Mouse (Mus musculus): ENCODE measurements around the gene Aicda. TPM values are rescaled to one million over a fixed set of nuclear protein-coding genes. Genes with fewer than 3 reads are reported as not detected.
"Not testable (repeated sequence)": the region's sequence is repeated elsewhere in the genome, so short reads cannot be mapped to it uniquely, and the experiment has no call there.

The Aicda gene
- polyA plus RNA-seq, 1 experiment = not detected

GRCm38 (mm10) chr6:122531466-122532174, 22.0 kb upstream of the Aicda start:
- no peaks in the 10 kb centered on the region for H3K36me3 ChIP-seq (ENCODE audit: control insufficient read depth, insufficient read depth)
- H3K79me2 ChIP-seq (ENCODE audit: control insufficient read depth, insufficient read depth) = no peaks in the 10 kb centered on the region
- H3K4me3 ChIP-seq = no peak overlapping the region
- H3ac ChIP-seq (ENCODE audit: control insufficient read depth, insufficient read length) = no peak overlapping the region
- TF ChIP-seq E2F4 (IDR thresholded peaks at IDR 0.05; ENCODE audit: insufficient read depth) = no peak
- TF ChIP-seq CEBPB (IDR thresholded peaks at IDR 0.05; ENCODE audit: insufficient read depth, poor library complexity, severe bottlenecking) = no peak
- no peak for TF ChIP-seq USF1 (IDR thresholded peaks at IDR 0.05; ENCODE audit: low read depth)
- H3K4me2 ChIP-seq (ENCODE audit: low read depth) = no peak overlapping the region
- no peaks in the 10 kb centered on the region for H3K27me3 ChIP-seq (ENCODE audit: control insufficient read depth, insufficient read depth, insufficient read length)

DNA sequence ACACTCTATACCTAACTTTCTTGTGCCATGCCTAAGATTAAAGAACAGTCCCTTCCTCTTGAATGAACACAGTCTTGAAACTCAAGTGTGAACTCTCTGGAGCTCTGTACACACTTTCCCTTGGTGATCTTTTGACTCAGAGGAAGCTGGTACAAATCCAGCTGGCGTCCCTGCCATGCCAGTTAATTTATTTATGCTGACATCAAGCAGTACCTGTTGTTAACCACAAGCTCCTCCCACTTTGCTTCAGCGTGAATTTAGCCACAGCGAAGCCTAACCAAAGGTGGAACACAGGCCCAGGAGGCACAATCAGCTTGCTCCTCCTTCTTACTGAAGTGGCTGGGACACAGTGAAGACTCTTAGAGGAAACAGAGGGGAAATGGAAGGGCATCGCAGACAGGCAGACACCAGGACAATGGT, 20.7 kb upstream of the Aicda start:
- Histone ChIP-seq H3K4me2 (ENCODE audit: low read depth) (no peak overlapping the region), H3ac (ENCODE audit: control insufficient read depth, insufficient read length) (no peak overlapping the region), H3K79me2 (ENCODE audit: control insufficient read depth, insufficient read depth) (no peaks in the 10 kb centered on the region), H3K27me3 (ENCODE audit: control insufficient read depth, insufficient read depth, insufficient read length) (no peaks in the 10 kb centered on the region), H3K36me3 (ENCODE audit: control insufficient read depth, insufficient read depth) (no peaks in the 10 kb centered on the region), H3K4me3 (no peak overlapping the region)
- TF ChIP-seq MYOG (IDR thresholded peaks at IDR 0.05; ENCODE audit: control insufficient read depth in 1 of 3, insufficient read depth in 1 of 3, insufficient read length in 2 of 3, low read depth in 2 of 3) (no peak), POLR2A (IDR thresholded peaks at IDR 0.05; ENCODE audit: insufficient read length, low read depth) (no peak), E2F4 (IDR thresholded peaks at IDR 0.05; ENCODE audit: insufficient read depth) (no peak), SRF (IDR thresholded peaks at IDR 0.05; ENCODE audit: control insufficient read depth, insufficient read length, low read depth) (no peak), MAX (IDR thresholded peaks at IDR 0.05; ENCODE audit: low read depth) (no peak), USF1 (IDR thresholded peaks at IDR 0.05; ENCODE audit: low read depth) (no peak), POLR2AphosphoS2 (IDR thresholded peaks at IDR 0.05; ENCODE audit: insufficient read length, low read depth) (no peak), TCF3 (IDR thresholded peaks at IDR 0.05; ENCODE audit: insufficient read length, low read depth) (no peak), CEBPB (IDR thresholded peaks at IDR 0.05; ENCODE audit: insufficient read depth, poor library complexity, severe bottlenecking) (no peak), REST (IDR thresholded peaks at IDR 0.05; ENCODE audit: insufficient read depth, insufficient read length) (no peak), MYOD1 (IDR thresholded peaks at IDR 0.05; ENCODE audit: control insufficient read depth in 1 of 3, insufficient read length in 2 of 3, low read depth in 2 of 3) (no peak), TCF12 (IDR thresholded peaks at IDR 0.05; ENCODE audit: insufficient read depth, poor library complexity, severe bottlenecking) (no peak)

- no peak overlapping the region for H3K4me2 ChIP-seq (ENCODE audit: low read depth)
- no peaks in the 10 kb centered on the region for H3K27me3 ChIP-seq (ENCODE audit: control insufficient read depth, insufficient read depth, insufficient read length)
- no peak for TF ChIP-seq USF1 (IDR thresholded peaks at IDR 0.05; ENCODE audit: low read depth)
- TF ChIP-seq MYOD1 (IDR thresholded peaks at IDR 0.05; ENCODE audit: control insufficient read depth in 1 of 3, insufficient read length in 2 of 3, low read depth in 2 of 3) = no peak
- no peak for TF ChIP-seq MAX (IDR thresholded peaks at IDR 0.05; ENCODE audit: low read depth)
- TF ChIP-seq TCF12 (IDR thresholded peaks at IDR 0.05; ENCODE audit: insufficient read depth, poor library complexity, severe bottlenecking) = no peak
- TF ChIP-seq TCF3 (IDR thresholded peaks at IDR 0.05; ENCODE audit: insufficient read length, low read depth) = no peak
- H3K4me3 ChIP-seq = no peak overlapping the region
- no peaks in the 10 kb centered on the region for H3K79me2 ChIP-seq (ENCODE audit: control insufficient read depth, insufficient read depth)
- no peak overlapping the region for H3ac ChIP-seq (ENCODE audit: control insufficient read depth, insufficient read length)
- no peaks in the 10 kb centered on the region for H3K36me3 ChIP-seq (ENCODE audit: control insufficient read depth, insufficient read depth)
Observed at GRCm38 (mm10) chr6:122534032-122534431, 19.6 kb upstream of the Aicda start.

- Histone ChIP-seq H3K4me2 (ENCODE audit: low read depth) (no peak overlapping the region), H3K27me3 (ENCODE audit: control insufficient read depth, insufficient read depth, insufficient read length) (no peaks in the 10 kb centered on the region), H3K4me3 (no peak overlapping the region), H3K36me3 (ENCODE audit: control insufficient read depth, insufficient read depth) (no peaks in the 10 kb centered on the region), H3ac (ENCODE audit: control insufficient read depth, insufficient read length) (no peak overlapping the region), H3K79me2 (ENCODE audit: control insufficient read depth, insufficient read depth) (no peaks in the 10 kb centered on the region)
- TF ChIP-seq SRF (IDR thresholded peaks at IDR 0.05; ENCODE audit: control insufficient read depth, insufficient read length, low read depth) = no peak
- no peak for TF ChIP-seq POLR2A (IDR thresholded peaks at IDR 0.05; ENCODE audit: insufficient read length, low read depth)
- no peak for TF ChIP-seq TCF12 (IDR thresholded peaks at IDR 0.05; ENCODE audit: insufficient read depth, poor library complexity, severe bottlenecking)
- TF ChIP-seq REST (IDR thresholded peaks at IDR 0.05; ENCODE audit: insufficient read depth, insufficient read length) = no peak
- TF ChIP-seq CEBPB (IDR thresholded peaks at IDR 0.05; ENCODE audit: insufficient read depth, poor library complexity, severe bottlenecking) = no peak
- TF ChIP-seq TCF3 (IDR thresholded peaks at IDR 0.05; ENCODE audit: insufficient read length, low read depth) = no peak
- TF ChIP-seq MAX (IDR thresholded peaks at IDR 0.05; ENCODE audit: low read depth) = no peak
- no peak for TF ChIP-seq POLR2AphosphoS2 (IDR thresholded peaks at IDR 0.05; ENCODE audit: insufficient read length, low read depth)
- TF ChIP-seq MYOG (IDR thresholded peaks at IDR 0.05; ENCODE audit: control insufficient read depth in 1 of 3, insufficient read depth in 1 of 3, insufficient read length in 2 of 3, low read depth in 2 of 3) = no peak
- TF ChIP-seq USF1 (IDR thresholded peaks at IDR 0.05; ENCODE audit: low read depth) = no peak
- TF ChIP-seq E2F4 (IDR thresholded peaks at IDR 0.05; ENCODE audit: insufficient read depth) = no peak
Observed at GRCm38 (mm10) chr6:122539564-122539963, 14.0 kb upstream of the Aicda start.

- not testable (repeated sequence) for H3K36me3 ChIP-seq (ENCODE audit: control insufficient read depth, insufficient read depth); H3K4me2 ChIP-seq (ENCODE audit: low read depth); H3K79me2 ChIP-seq (ENCODE audit: control insufficient read depth, insufficient read depth); H3K27me3 ChIP-seq (ENCODE audit: control insufficient read depth, insufficient read depth, insufficient read length); H3K4me3 ChIP-seq; H3ac ChIP-seq (ENCODE audit: control insufficient read depth, insufficient read length)
Observed at GRCm38 (mm10) chr6:122542459-122542858, 11.1 kb upstream of the Aicda start.
